Mouse (Mus musculus): ENCODE data around the gene Smlr1. TPM values are rescaled to one million over a fixed set of nuclear protein-coding genes. Genes with fewer than 3 reads are reported as not detected.

The Smlr1 gene
- polyA plus RNA-seq, 1 experiment = not detected

- Histone ChIP-seq H3K27ac (replicated peaks; ENCODE audit: low read depth, low read length) (0 out of 2 replicates have a peak overlapping the region, but pooled peaks have one; percentile 27), H3K4me1 (ENCODE audit: control insufficient read depth, insufficient read depth, insufficient read length, low read length) (peaks cover 3% of the 10 kb centered on the region; the same call in 1 of the 2 replicates), H3K4me3 (ENCODE audit: insufficient read depth, low read depth, low read length) (no peak overlapping the region)
These were observed 9.4 kb downstream of the Smlr1 start for GRCm38 (mm10) chr10:25526622-25527021.

GRCm38 (mm10) chr10:25526156-25526555 is 9.9 kb downstream of the Smlr1 start:
- no peak overlapping the region for H3K4me3 ChIP-seq (ENCODE audit: insufficient read depth, low read depth, low read length)
- no peak overlapping the region for H3K27ac ChIP-seq (replicated peaks; ENCODE audit: low read depth, low read length)
- H3K4me1 ChIP-seq (ENCODE audit: control insufficient read depth, insufficient read depth, insufficient read length, low read length) = peaks cover 3% of the 10 kb centered on the region; the same call in 1 of the 2 replicates

- Histone ChIP-seq H3K4me1 (ENCODE audit: control insufficient read depth, insufficient read depth, insufficient read length, low read length) (peaks cover 6% of the 10 kb centered on the region; the same call in 1 of the 2 replicates), H3K4me3 (ENCODE audit: insufficient read depth, low read depth, low read length) (no peak overlapping the region), H3K27ac (replicated peaks; ENCODE audit: low read depth, low read length) (no peak overlapping the region)
These were observed 12.3 kb downstream of the Smlr1 start for GRCm38 (mm10) chr10:25523727-25524126.

- Histone ChIP-seq H3K4me1 (ENCODE audit: control insufficient read depth, insufficient read depth, insufficient read length, low read length) (0 out of 2 replicates have a peak, but pooled peaks cover 3% of the 10 kb centered on the region), H3K27ac (replicated peaks; ENCODE audit: low read depth, low read length) (no peak overlapping the region), H3K4me3 (ENCODE audit: insufficient read depth, low read depth, low read length) (no peak overlapping the region)
These were observed 15.6 kb downstream of the Smlr1 start for GRCm38 (mm10) chr10:25520428-25520827.

GRCm38 (mm10) chr10:25519954-25520353 is 16.1 kb downstream of the Smlr1 start:
- H3K4me3 ChIP-seq (ENCODE audit: insufficient read depth, low read depth, low read length) = no peak overlapping the region

GRCm38 (mm10) chr10:25513821-25514220 is 22.2 kb downstream of the Smlr1 start:
- Histone ChIP-seq H3K4me1 (ENCODE audit: control insufficient read depth, insufficient read depth, insufficient read length, low read length) (no peaks in the 10 kb centered on the region), H3K27ac (replicated peaks; ENCODE audit: low read depth, low read length) (no peak overlapping the region), H3K4me3 (ENCODE audit: insufficient read depth, low read depth, low read length) (no peak overlapping the region)

More at GRCm38 (mm10) chr10:25519954-25520353, 16.1 kb downstream of the Smlr1 start:
- Histone ChIP-seq H3K4me1 (ENCODE audit: control insufficient read depth, insufficient read depth, insufficient read length, low read length) (0 out of 2 replicates have a peak, but pooled peaks cover 3% of the 10 kb centered on the region), H3K27ac (replicated peaks; ENCODE audit: low read depth, low read length) (0 out of 2 replicates have a peak overlapping the region, but pooled peaks have one; percentile 21)

- no peaks in the 10 kb centered on the region for H3K4me1 ChIP-seq (ENCODE audit: control insufficient read depth, insufficient read depth, insufficient read length, low read length)
- H3K4me3 ChIP-seq (ENCODE audit: insufficient read depth, low read depth, low read length) = no peak overlapping the region
- no peak overlapping the region for H3K27ac ChIP-seq (replicated peaks; ENCODE audit: low read depth, low read length)
These were observed 32.8 kb downstream of the Smlr1 start for GRCm38 (mm10) chr10:25503250-25503649.

- no peak overlapping the region for H3K27ac ChIP-seq (replicated peaks; ENCODE audit: low read depth, low read length)
These were observed 36.6 kb downstream of the Smlr1 start for GRCm38 (mm10) chr10:25499323-25500071.

GRCm38 (mm10) chr10:25488456-25488855 is 47.6 kb downstream of the Smlr1 start:
- Histone ChIP-seq H3K4me3 (ENCODE audit: insufficient read depth, low read depth, low read length) (no peak overlapping the region), H3K4me1 (ENCODE audit: control insufficient read depth, insufficient read depth, insufficient read length, low read length) (no peaks in the 10 kb centered on the region)

More at GRCm38 (mm10) chr10:25499323-25500071, 36.6 kb downstream of the Smlr1 start:
- Histone ChIP-seq H3K4me3 (ENCODE audit: insufficient read depth, low read depth, low read length) (no peak overlapping the region), H3K4me1 (ENCODE audit: control insufficient read depth, insufficient read depth, insufficient read length, low read length) (no peaks in the 10 kb centered on the region)

GRCm38 (mm10) chr10:25482791-25483190 is 53.3 kb downstream of the Smlr1 start:
- H3K27ac ChIP-seq (replicated peaks; ENCODE audit: low read depth, low read length) = no peak overlapping the region

More at GRCm38 (mm10) chr10:25488456-25488855, 47.6 kb downstream of the Smlr1 start:
- 0 out of 2 replicates have a peak overlapping the region, but pooled peaks have one; percentile 2 for H3K27ac ChIP-seq (replicated peaks; ENCODE audit: low read depth, low read length)

GRCm38 (mm10) chr10:25479716-25480115 is 56.4 kb downstream of the Smlr1 start:
- Histone ChIP-seq H3K4me3 (ENCODE audit: insufficient read depth, low read depth, low read length) (no peak overlapping the region), H3K27ac (replicated peaks; ENCODE audit: low read depth, low read length) (no peak overlapping the region), H3K4me1 (ENCODE audit: control insufficient read depth, insufficient read depth, insufficient read length, low read length) (peaks cover 4% of the 10 kb centered on the region; the same call in 1 of the 2 replicates)

More at GRCm38 (mm10) chr10:25482791-25483190, 53.3 kb downstream of the Smlr1 start:
- H3K4me3 ChIP-seq (ENCODE audit: insufficient read depth, low read depth, low read length) = no peak overlapping the region
- H3K4me1 ChIP-seq (ENCODE audit: control insufficient read depth, insufficient read depth, insufficient read length, low read length) = peaks cover 4% of the 10 kb centered on the region; the same call in 1 of the 2 replicates

Other genes with a start within 250 kb of the Smlr1 start
- 86.7 and 140 TPM in 2 replicates for gene Akap7, start 228.4 kb downstream of the Smlr1 start, polyA plus RNA-seq (2012; ENCODE audit: insufficient read depth, insufficient read length, missing spikeins)
- gene Epb41l2, start 176.5 kb downstream of the Smlr1 start, polyA plus RNA-seq (2012; ENCODE audit: insufficient read depth, insufficient read length, missing spikeins) = 148 and 170 TPM in 2 replicates

Measured in brown adipose tissue, adult 24 weeks (tissue).